Mouse (Mus musculus) ES-Bruce4 (cell line): ENCODE measurements around the gene Slc2a6. TPM values are rescaled to one million over a fixed set of nuclear protein-coding genes. Genes with fewer than 3 reads are reported as not detected.

Experiments used
- H3K27ac ChIP-seq: 2 replicates; pipeline ENCODE4 v1.5.1; 2012; ENCODE audit warnings: low read length, inconsistent platforms; ENCODE audit not compliant: insufficient read depth
- H3K27me3 ChIP-seq: 2 replicates; pipeline ENCODE4 v1.6.1; 2012; ENCODE audit warnings: mild to moderate bottlenecking, low read length, inconsistent platforms; ENCODE audit not compliant: control insufficient read depth, poor library complexity, insufficient read depth, severe bottlenecking
- H3K36me3 ChIP-seq: 2 replicates; pipeline ENCODE4 v1.6.1; 2012; ENCODE audit warnings: inconsistent platforms, mild to moderate bottlenecking, low read length, moderate library complexity; ENCODE audit not compliant: control insufficient read depth, poor library complexity, insufficient read depth, severe bottlenecking
- H3K4me1 ChIP-seq: one replicate; pipeline ENCODE4 v1.8.1; 2011; ENCODE audit warnings: low read length; ENCODE audit not compliant: control insufficient read depth, insufficient read depth
- H3K4me3 ChIP-seq: 2 replicates; pipeline ENCODE4 v1.5.1; 2011; ENCODE audit warnings: low read depth, mild to moderate bottlenecking, low read length
- H3K9ac ChIP-seq: 2 replicates; pipeline ENCODE4 v1.6.1; 2012; ENCODE audit warnings: low read depth, mild to moderate bottlenecking, inconsistent platforms; ENCODE audit not compliant: poor library complexity, severe bottlenecking
- H3K9me3 ChIP-seq: replicated peaks from 2 replicates; pipeline ENCODE4 v1.6.1; 2012; ENCODE audit warnings: mild to moderate bottlenecking, low read length, inconsistent platforms; ENCODE audit not compliant: control insufficient read depth, poor library complexity, insufficient read depth, severe bottlenecking
- CTCF ChIP-seq: IDR thresholded peaks from one replicate; pipeline ENCODE4 v1.8.1; 2011; ENCODE audit warnings: low read depth, low read length
- EP300 ChIP-seq: IDR thresholded peaks from 2 replicates; pipeline ENCODE4 v1.6.1; 2011; ENCODE audit warnings: low read depth, low read length; ENCODE audit not compliant: insufficient read depth
- POLR2A ChIP-seq: IDR thresholded peaks from one replicate; pipeline ENCODE4 v1.8.1; 2011; ENCODE audit warnings: low read length; ENCODE audit not compliant: insufficient read depth
- polyA plus RNA-seq: library from polyadenylated mRNA; stranded (reverse); fragments of >200 nt; gene quantifications from 2 replicates; pipeline ENCODE4 v1.2.4, GENCODE M21; 2011; ENCODE audit warnings: low read depth; ENCODE audit not compliant: missing spikeins, insufficient read depth, insufficient read length

Gene Slc2a6
- polyA plus RNA-seq: 1.5 and 3.9 TPM in 2 replicates

GRCm38 (mm10) chr2:27027618-27028436 is at the start of gene Slc2a6:
Slc2a6 (minus strand) TSS chr2:27027998.
- Histone ChIP-seq H3K27me3 (no peaks in the 10 kb centered on the region), H3K9ac (no peak within 1 kb of the TSS), H3K9me3 (no peaks in the 10 kb centered on the region), H3K27ac (no peak within 1 kb of the TSS), H3K36me3 (no peaks in the 10 kb centered on the region), H3K4me3 (peak within 1 kb of the TSS; percentile 47), H3K4me1 (no peaks in the 10 kb centered on the region)
- TF ChIP-seq EP300 (no peak), POLR2A (no peak), CTCF (no peak)

GRCm38 (mm10) chr2:27075485-27075884 is 47.7 kb upstream of the Slc2a6 start:
- Histone ChIP-seq H3K4me3 (no peak overlapping the region), H3K27me3 (no peaks in the 10 kb centered on the region), H3K9ac (no peak overlapping the region), H3K27ac (no peak overlapping the region), H3K9me3 (no peaks in the 10 kb centered on the region), H3K4me1 (no peaks in the 10 kb centered on the region), H3K36me3 (no peaks in the 10 kb centered on the region)
- TF ChIP-seq EP300 (no peak), CTCF (peak; percentile 46)

- H3K27ac ChIP-seq: no peak overlapping the region
- H3K36me3 ChIP-seq: no peaks in the 10 kb centered on the region
- TF ChIP-seq POLR2A (no peak), EP300 (no peak), CTCF (no peak)
- no peak overlapping the region for H3K9ac ChIP-seq
- H3K9me3 ChIP-seq: no peaks in the 10 kb centered on the region
- no peak overlapping the region for H3K4me3 ChIP-seq
- H3K4me1 ChIP-seq: no peaks in the 10 kb centered on the region
- H3K27me3 ChIP-seq: no peaks in the 10 kb centered on the region
Measured at GRCm38 (mm10) chr2:27074804-27075203, 47.0 kb upstream of the Slc2a6 start.

GRCm38 (mm10) chr2:27073407-27073806 is 45.6 kb upstream of the Slc2a6 start:
- Histone ChIP-seq H3K4me3 (no peak overlapping the region), H3K4me1 (no peaks in the 10 kb centered on the region), H3K9me3 (no peaks in the 10 kb centered on the region), H3K27ac (no peak overlapping the region), H3K36me3 (no peaks in the 10 kb centered on the region), H3K27me3 (no peaks in the 10 kb centered on the region), H3K9ac (no peak overlapping the region)
- no peak for TF ChIP-seq CTCF
- TF ChIP-seq POLR2A: no peak
- no peak for TF ChIP-seq EP300

- H3K9me3 ChIP-seq: no peaks in the 10 kb centered on the region
- H3K36me3 ChIP-seq: no peaks in the 10 kb centered on the region
- no peak within 1 kb of the TSS for H3K9ac ChIP-seq
- H3K4me1 ChIP-seq: no peaks in the 10 kb centered on the region
- H3K27me3 ChIP-seq: no peaks in the 10 kb centered on the region
- TF ChIP-seq EP300 (no peak), CTCF (no peak), POLR2A (no peak)
- no peak within 1 kb of the TSS for H3K27ac ChIP-seq
- no peak within 1 kb of the TSS for H3K4me3 ChIP-seq
Measured at GRCm38 (mm10) chr2:27071978-27072377, 44.2 kb upstream of the Slc2a6 start, which contains the start of gene Mymk. Mymk (minus strand) TSS chr2:27072179.

GRCm38 (mm10) chr2:27071137-27071536 is 43.3 kb upstream of the Slc2a6 start:
- H3K4me3 ChIP-seq: no peak overlapping the region
- H3K4me1 ChIP-seq: no peaks in the 10 kb centered on the region
- H3K27me3 ChIP-seq: no peaks in the 10 kb centered on the region
- no peaks in the 10 kb centered on the region for H3K9me3 ChIP-seq
- no peak overlapping the region for H3K9ac ChIP-seq
- no peak overlapping the region for H3K27ac ChIP-seq
- H3K36me3 ChIP-seq: no peaks in the 10 kb centered on the region
- TF ChIP-seq POLR2A (no peak), CTCF (no peak), EP300 (no peak)
